Mouse (Mus musculus): ENCODE results near the gene Slc16a1.
A peak's percentile ranks its signal among the peaks of the same experiment; 100 is the strongest.

The Slc16a1 gene

DNA sequence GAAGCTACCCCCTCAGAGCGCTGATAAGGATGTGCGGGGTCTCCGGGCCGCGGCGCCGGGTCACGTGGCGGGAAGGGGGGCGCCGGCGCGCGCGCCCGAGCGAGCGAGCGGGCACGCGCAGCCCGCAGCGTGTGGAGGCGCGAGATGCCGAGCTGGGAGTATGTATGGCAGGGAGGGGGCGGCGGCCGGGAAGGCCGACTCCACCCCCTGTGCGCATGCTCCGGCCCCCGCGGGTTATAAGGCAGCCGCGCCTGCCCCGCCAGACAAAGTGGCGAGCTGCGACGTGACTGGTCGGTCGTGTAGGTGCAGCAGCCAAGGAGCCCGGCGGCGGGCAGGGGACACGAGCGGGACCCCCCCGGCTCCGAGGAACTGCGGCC lies at the start of gene Slc16a1:
Slc16a1 (plus strand) TSS at position 266 of the 377 bp plus-strand sequence.
- DNase-seq: peak; percentile 85

DNA sequence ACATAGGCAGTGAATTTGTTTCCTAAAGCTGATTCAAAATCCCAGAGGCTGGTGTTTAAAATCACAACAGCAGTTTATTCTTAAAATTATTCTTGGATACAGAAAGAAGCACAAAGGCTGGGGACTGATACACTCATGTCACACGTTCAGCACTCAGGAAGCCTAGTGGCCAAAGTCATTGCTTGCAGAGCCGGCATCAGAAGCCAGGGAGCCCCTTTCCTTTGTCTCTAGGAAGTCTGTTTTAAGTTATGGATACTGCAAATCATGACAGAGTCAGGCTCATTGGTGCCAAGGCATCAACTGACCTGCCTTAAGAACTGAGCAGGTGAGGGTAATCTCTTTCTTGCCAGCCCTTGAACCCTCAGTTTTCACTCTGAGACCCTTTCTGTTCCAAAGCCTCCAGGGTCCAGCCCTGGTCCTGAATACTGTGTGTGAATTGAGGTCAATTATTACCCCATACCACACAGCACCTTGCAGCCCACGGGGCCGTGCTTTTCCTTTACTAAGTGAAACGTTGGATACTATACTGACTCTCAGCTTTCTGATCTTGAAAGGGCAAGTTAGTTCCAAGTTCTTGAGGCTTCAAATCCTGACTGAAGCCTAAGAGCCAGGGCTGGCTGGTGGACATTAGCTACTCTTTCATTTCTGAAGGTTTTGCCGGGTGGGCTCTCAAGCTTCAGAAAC lies 41.9 kb upstream of the Slc16a1 start:
- DNase-seq: no peak

- peak; percentile 63 for DNase-seq
Measured at GRCm38 (mm10) chr3:104597135-104597764, 41.2 kb upstream of the Slc16a1 start.

DNA sequence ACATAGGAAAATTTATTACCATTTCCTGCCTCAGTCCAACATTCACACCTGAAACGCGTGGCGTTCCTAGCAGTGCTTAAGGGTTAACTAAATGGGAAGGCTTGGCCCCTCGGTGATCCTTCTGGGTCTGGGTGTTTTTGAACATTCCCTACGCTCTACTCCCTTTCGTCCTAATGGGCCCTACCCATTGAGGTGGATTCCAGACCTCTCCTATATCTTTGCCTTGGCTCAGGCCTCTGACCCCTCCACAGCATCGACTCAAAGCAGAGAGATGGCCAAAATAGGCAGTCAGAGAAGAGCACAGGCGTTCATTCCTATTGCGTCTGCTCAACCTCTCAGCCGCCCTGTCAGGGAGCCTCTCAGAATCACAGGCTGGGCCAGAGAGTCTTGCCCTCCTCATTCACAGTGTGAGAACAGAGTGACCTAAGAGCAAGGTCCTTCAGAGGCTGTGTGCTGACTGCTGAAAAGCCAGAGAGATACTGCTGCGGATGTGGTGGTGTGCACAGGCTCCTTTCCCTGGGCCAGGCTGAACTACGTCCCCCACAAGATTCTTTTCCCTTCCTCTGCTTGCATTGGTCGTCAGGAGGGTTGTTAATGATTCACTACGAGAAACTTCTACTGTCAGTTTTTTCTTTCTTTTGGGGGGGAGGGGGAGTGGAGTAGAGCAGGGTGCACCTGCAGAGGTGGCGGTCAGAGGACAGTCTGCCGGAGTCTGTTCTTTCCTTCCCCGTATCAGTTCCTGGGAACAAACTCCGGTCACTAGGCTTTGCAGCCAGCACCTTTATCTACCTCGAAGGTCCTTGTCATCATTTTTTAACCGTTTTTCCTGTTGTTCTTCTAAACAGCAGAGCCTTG lies 38.9 kb upstream of the Slc16a1 start:
- DNase-seq: peak; percentile 61

DNA sequence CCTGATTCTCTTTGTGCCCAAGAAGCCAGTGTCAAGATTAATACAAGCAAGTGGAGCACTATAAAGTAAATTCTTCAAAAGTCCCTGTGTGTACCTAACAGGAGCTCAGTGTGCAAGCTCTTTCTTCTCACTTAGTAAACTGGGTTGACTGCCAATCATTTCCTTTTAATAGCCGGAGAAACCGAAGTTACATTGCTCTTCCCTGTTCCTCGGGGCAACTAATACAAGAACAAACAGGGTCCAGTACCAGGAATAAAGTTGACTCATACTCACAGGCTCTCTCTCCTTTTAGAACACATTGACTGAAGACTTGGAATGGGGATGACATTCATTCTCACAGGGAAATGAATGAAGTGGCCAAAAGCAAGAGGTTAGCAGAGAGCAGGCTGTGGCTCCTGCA lies 37.8 kb upstream of the Slc16a1 start:
- DNase-seq: no peak

- DNase-seq: no peak
Measured at GRCm38 (mm10) chr3:104601680-104602079, 36.8 kb upstream of the Slc16a1 start.

- DNase-seq: no peak
Measured at GRCm38 (mm10) chr3:104609690-104610380, 28.6 kb upstream of the Slc16a1 start.

GRCm38 (mm10) chr3:104610453-104611230 lies 27.8 kb upstream of the Slc16a1 start:
- no peak for DNase-seq

DNA sequence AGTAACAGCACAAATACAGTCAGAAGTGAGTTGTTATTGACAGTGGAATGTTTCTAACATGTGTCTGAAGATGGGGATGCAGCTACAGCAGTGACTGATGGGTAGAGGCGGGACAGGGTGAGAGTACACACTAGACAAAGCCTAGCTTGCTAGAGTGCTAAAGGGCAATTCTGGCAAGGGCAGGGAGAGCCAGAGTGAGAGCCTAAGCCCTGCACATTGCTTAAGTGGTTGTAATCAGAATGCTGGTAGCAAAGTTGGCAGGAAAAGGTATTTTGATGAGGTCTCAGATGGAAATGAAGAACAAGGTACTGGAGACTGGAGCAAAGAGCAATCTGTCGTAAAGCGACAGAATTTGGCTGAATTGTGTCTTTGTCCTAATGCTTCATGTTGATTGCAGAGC lies 26.5 kb upstream of the Slc16a1 start:
- peak; percentile 18 for DNase-seq

DNA sequence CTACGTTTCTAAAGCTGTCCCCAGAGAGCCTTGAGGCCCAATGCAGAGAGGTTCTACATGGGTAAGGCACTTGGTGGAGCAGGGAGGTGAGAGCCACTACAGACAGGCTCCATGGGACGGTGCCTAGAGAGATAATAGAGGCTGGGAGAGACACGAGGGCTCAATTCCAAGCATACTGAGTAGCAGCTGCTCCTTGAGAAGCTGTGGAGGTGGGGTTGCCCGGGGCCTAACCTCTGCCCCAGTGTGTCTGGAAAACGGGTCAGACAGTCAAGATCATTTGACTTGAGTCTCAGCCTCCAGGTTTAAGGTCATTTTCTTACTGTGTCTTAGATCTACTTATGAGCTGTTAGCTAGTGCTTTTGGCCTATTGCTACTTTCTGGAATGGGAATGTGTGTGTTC lies 25.4 kb upstream of the Slc16a1 start:
- DNase-seq: peak; percentile 15

- peak; percentile 16 for DNase-seq
Measured at GRCm38 (mm10) chr3:104614081-104614480, 24.4 kb upstream of the Slc16a1 start.

GRCm38 (mm10) chr3:104615216-104615615 lies 23.3 kb upstream of the Slc16a1 start:
- no peak for DNase-seq

DNA sequence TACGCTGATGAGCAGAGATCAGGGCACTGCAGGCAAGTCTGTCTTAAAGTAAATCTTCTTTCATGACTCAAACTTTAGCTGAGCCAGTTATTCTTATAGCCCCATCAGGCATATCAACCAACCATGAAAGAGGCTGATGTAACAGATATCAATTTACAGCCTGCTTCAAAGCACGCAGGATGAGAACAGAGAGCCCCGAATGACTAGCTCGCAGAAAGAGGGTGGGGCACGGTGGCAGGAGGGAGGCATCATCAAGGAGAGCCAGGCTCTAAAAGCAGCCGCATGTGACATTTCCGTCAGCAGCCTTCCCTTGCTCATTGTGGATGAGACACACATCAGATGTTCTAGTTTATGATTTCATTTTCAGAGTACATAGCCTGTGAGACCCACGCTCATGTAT lies 22.3 kb upstream of the Slc16a1 start:
- no peak for DNase-seq

GRCm38 (mm10) chr3:104621841-104622240 lies 16.6 kb upstream of the Slc16a1 start:
- DNase-seq: no peak

- no peak for DNase-seq
Measured at GRCm38 (mm10) chr3:104629810-104630209, 8.7 kb upstream of the Slc16a1 start.

- no peak for DNase-seq
Measured at GRCm38 (mm10) chr3:104630941-104631340, 7.5 kb upstream of the Slc16a1 start.

DNA sequence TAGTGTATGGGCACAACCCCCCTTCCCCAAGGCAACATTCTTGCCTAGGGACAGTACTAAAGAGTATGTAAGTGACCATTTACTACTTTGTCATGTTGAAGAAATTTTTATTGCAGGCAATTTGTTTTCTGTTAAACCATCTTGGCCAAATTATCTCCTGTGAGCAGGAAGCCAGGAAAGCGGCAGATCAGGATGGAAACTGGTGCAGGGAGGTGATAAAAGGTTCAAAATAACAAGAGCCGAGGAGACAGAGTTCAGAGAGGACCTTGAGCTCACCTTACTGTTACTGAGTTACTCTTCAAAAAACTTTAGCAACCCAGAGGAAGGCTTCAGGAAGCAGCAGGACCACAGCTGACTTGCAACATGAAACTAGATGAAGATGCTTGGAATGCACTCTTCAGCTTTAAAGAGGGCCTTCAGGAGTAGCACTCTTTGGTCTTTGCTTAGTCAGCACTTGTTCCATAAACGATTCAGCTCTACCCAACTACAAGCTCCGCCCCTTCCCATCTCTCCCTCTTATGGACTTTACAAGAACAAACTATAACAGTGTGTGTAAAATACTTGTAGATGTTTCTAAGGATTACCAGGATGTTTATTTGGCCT lies 5.8 kb upstream of the Slc16a1 start:
- no peak for DNase-seq

DNA sequence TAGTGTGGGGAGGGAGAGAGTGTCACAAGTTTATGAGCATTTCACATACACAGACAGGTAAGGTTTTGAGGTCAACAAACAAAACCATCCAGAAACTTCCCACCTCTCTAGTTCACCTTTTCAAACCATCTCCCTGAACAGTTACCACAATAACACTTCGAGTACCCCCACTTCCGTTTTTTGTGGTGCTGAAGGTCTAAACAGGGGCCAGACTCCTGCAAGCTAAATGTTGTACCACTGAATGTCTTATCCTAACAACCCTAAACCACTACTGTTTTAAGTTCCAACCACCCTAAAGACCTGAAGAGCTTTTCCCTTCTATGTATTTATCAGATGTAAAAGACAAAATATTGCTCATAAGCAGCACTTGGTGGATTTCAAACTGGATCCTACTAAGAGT lies 2.0 kb upstream of the Slc16a1 start:
- DNase-seq: no peak

- DNase-seq: peak; percentile 56
Measured at GRCm38 (mm10) chr3:104637427-104638402, 753 bp upstream of the Slc16a1 start.

- DNase-seq: peak; percentile 68
Measured at GRCm38 (mm10) chr3:104638932-104639748, 672 bp downstream of the Slc16a1 start.
